ENCODE assay signal across 8 mouse cellular contexts in the genomic region with DNA sequence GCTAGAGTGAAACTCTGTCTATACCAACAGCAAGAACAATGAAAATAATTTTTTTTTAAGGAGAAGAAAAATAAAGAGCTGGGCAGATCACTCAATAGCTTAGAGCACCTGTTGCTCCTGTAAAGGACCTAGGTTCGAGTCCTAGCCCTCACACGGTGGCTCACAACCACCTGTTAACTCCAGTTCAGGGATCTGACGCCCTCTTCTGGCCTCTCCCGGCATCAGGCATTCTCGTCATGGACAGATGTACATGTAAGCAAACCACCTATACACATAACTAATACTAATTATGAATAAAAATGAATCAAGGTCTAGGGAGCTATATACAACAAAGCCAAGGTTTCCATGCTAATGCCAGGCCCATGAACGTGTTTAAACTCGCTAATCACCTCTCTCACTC. TPM values are rescaled to one million over a fixed set of nuclear protein-coding genes. Genes with fewer than 3 reads are reported as not detected.
DNase-seq lines count a peak whose midpoint lies in the region; ATAC-seq and TF ChIP-seq lines count a peak whose summit lies in the region.

No protein-coding gene starts in this region.

- peaks cover 6% of the 10 kb centered on the region for H3K36me3 ChIP-seq in heart, embryonic 11.5 days (ENCODE audit: control insufficient read depth, insufficient read depth, low read length)
- H3K36me3 ChIP-seq in G1E (replicated peaks) = peaks cover 53% of the 10 kb centered on the region
- H3K36me3 ChIP-seq in heart, postnatal 0 days (replicated peaks; ENCODE audit: control insufficient read depth, insufficient read depth, low read length) = peaks cover 34% of the 10 kb centered on the region

- no peak for TF ChIP-seq EP300 in heart, postnatal 0 days (IDR thresholded peaks at IDR 0.05; ENCODE audit: low read depth)

- H3K4me2 ChIP-seq in heart, embryonic 11.5 days = peak overlapping the region; percentile 99
- peak overlapping the region; percentile 100 for H3K4me2 ChIP-seq in heart, postnatal 0 days (ENCODE audit: low read depth, low read length)

- H3K27ac ChIP-seq in heart, embryonic 11.5 days (ENCODE audit: low read depth, low read length) = no peak overlapping the region
- H3K27ac ChIP-seq in heart, postnatal 0 days (ENCODE audit: low read depth) = no peak overlapping the region

- H3K4me3 ChIP-seq in heart, embryonic 11.5 days (ENCODE audit: low read depth, low read length) = peak overlapping the region; percentile 96
- peak overlapping the region; percentile 83 for H3K4me3 ChIP-seq in G1E (ENCODE audit: low read depth, low read length)
- peak overlapping the region; percentile 93 for H3K4me3 ChIP-seq in heart, postnatal 0 days (ENCODE audit: low read depth, low read length)

- WGBS in heart, embryonic 11.5 days (ENCODE audit: insufficient replicate concordance) = 59% methylated on average over 7 of the region's 7 CpGs
- 54% methylated on average over 7 of the region's 7 CpGs for whole genome bisulfite sequencing in heart, postnatal 0 days

- H3K4me1 ChIP-seq in heart, embryonic 11.5 days (ENCODE audit: control insufficient read depth, insufficient read depth, low read length) = peaks cover 13% of the 10 kb centered on the region
- peaks cover 28% of the 10 kb centered on the region for H3K4me1 ChIP-seq in G1E (ENCODE audit: insufficient read depth, low read depth, low read length)
- H3K4me1 ChIP-seq in heart, postnatal 0 days (ENCODE audit: control insufficient read depth, insufficient read depth) = peaks cover 11% of the 10 kb centered on the region

- H3K9ac ChIP-seq in heart, embryonic 11.5 days (ENCODE audit: low read depth, low read length) = peak overlapping the region; percentile 86
- peak overlapping the region; percentile 91 for H3K9ac ChIP-seq in heart, postnatal 0 days (replicated peaks; ENCODE audit: low read depth, low read length)

- no peak for ATAC-seq in heart, embryonic 11.5 days (replicated peaks; ENCODE audit: insufficient number of reproducible peaks, low FRiP score, low TSS enrichment)
- no peak for ATAC-seq in G1E (ENCODE audit: extremely low read depth, insufficient number of reproducible peaks, low FRiP score, poor library complexity, severe bottlenecking)
- ATAC-seq in heart, postnatal 0 days (ENCODE audit: insufficient read depth, low read depth) = no peak
- ATAC-seq in megakaryocyte progenitor cell, adult 5-6 weeks (replicated peaks; ENCODE audit: poor library complexity) = 0 out of 2 replicates have a peak, but pooled peaks have one; percentile 29

- TF ChIP-seq CTCF in G1E (IDR thresholded peaks at IDR 0.05; ENCODE audit: low read depth, low read length) = no peak
- no peak for TF ChIP-seq CTCF in heart, postnatal 0 days (IDR thresholded peaks at IDR 0.05; ENCODE audit: low read depth)

- H3K9me3 ChIP-seq in heart, embryonic 11.5 days (replicated peaks; ENCODE audit: control insufficient read depth, low read length) = no peaks in the 10 kb centered on the region
- H3K9me3 ChIP-seq in G1E (replicated peaks) = no peaks in the 10 kb centered on the region
- no peaks in the 10 kb centered on the region for H3K9me3 ChIP-seq in heart, postnatal 0 days (replicated peaks; ENCODE audit: control insufficient read depth, low read length)

- H3K27me3 ChIP-seq in heart, embryonic 11.5 days (ENCODE audit: control insufficient read depth, insufficient read depth, low read length) = no peaks in the 10 kb centered on the region
- no peaks in the 10 kb centered on the region for H3K27me3 ChIP-seq in G1E (ENCODE audit: insufficient read depth, low read length)
- no peaks in the 10 kb centered on the region for H3K27me3 ChIP-seq in heart, postnatal 0 days (ENCODE audit: control insufficient read depth, insufficient read depth, low read length)

- no peak for DNase-seq in heart, adult 18-20 months
- no peak for DNase-seq in G1E (ENCODE audit: low spot score)
- no peak for DNase-seq in heart, postnatal 0 days (ENCODE audit: low spot score)
- DNase-seq in ovary, adult 18-20 months (ENCODE audit: low spot score) = no peak
- DNase-seq in frontal cortex, postnatal 14 days (ENCODE audit: low spot score in 2 of 2) = no peak
- DNase-seq in yolk sac, embryonic 10.5 days (ENCODE audit: low spot score) = no peak

RNA-seq across cellular contexts. Expression of gene Becn1, which starts 1.2 kb away (rescaled TPM):
- polyA plus RNA-seq in heart, embryonic 11.5 days (2014; fragmentation: Nextera tagmentation; extraction: Ambion mirVana) = 138 and 154 TPM in 2 replicates
- total RNA-seq in heart, adult 18-20 months (2021) = 10 to 100 TPM; 85.4 to 96.5 TPM
- total RNA-seq in G1E (2014; fragmentation: Nextera tagmentation) (42.5 and 46.3 TPM in 2 replicates), G1E (2017) (142 and 148 TPM in 2 replicates)
- polyA plus RNA-seq in G1E (2012) = 97.7 and 109 TPM in 2 replicates
- 73.0 and 88.2 TPM in 2 replicates for total RNA-seq in heart, postnatal 0 days (2014; rRNA removed; ENCODE audit: low replicate concordance)
- 98.9 and 107 TPM in 2 replicates for polyA plus RNA-seq in heart, postnatal 0 days (2015; fragmentation: Nextera tagmentation; extraction: Ambion mirVana)
- 49.8 and 61.2 TPM in 2 replicates for total RNA-seq in megakaryocyte progenitor cell, adult 5-6 weeks (2015)
- 161 and 166 TPM in 2 replicates for total RNA-seq in megakaryocyte progenitor cell, adult 5-6 weeks (2017)

RNA-seq across cellular contexts. Expression of gene Psme3, which starts 15.1 kb away (rescaled TPM):
- 104 and 105 TPM in 2 replicates for polyA plus RNA-seq in heart, embryonic 11.5 days (2014; fragmentation: Nextera tagmentation; extraction: Ambion mirVana)
- 10 to 100 TPM; 65.0 to 86.3 TPM for total RNA-seq in heart, adult 18-20 months (2021)
- total RNA-seq in G1E (2014; fragmentation: Nextera tagmentation) (300 and 317 TPM in 2 replicates), G1E (2017) (98.7 and 113 TPM in 2 replicates)
- 68.6 and 68.8 TPM in 2 replicates for polyA plus RNA-seq in G1E (2012)
- 44.7 and 52.2 TPM in 2 replicates for total RNA-seq in heart, postnatal 0 days (2014; rRNA removed; ENCODE audit: low replicate concordance)
- 47.8 and 52.0 TPM in 2 replicates for polyA plus RNA-seq in heart, postnatal 0 days (2015; fragmentation: Nextera tagmentation; extraction: Ambion mirVana)
- 208 and 220 TPM in 2 replicates for total RNA-seq in megakaryocyte progenitor cell, adult 5-6 weeks (2015)
- 116 and 120 TPM in 2 replicates for total RNA-seq in megakaryocyte progenitor cell, adult 5-6 weeks (2017)

RNA-seq across cellular contexts. Expression of gene Coa3, which starts 22.0 kb away (rescaled TPM):
- polyA plus RNA-seq in heart, embryonic 11.5 days (2014; fragmentation: Nextera tagmentation; extraction: Ambion mirVana) = 183 and 189 TPM in 2 replicates
- 100 to 1,000 TPM in 1 of 2 experiments, 10 to 100 TPM in 1; 98.3 to 108 TPM for total RNA-seq in heart, adult 18-20 months (2021)
- total RNA-seq in G1E (2014; fragmentation: Nextera tagmentation) = 52.6 and 54.1 TPM in 2 replicates
- 58.1 and 65.9 TPM in 2 replicates for total RNA-seq in G1E (2017)
- polyA plus RNA-seq in G1E (2012) = 16.8 and 39.8 TPM in 2 replicates
- 175 and 216 TPM in 2 replicates for total RNA-seq in heart, postnatal 0 days (2014; rRNA removed; ENCODE audit: low replicate concordance)
- polyA plus RNA-seq in heart, postnatal 0 days (2015; fragmentation: Nextera tagmentation; extraction: Ambion mirVana) = 189 and 206 TPM in 2 replicates
- total RNA-seq in megakaryocyte progenitor cell, adult 5-6 weeks (2015) = 74.0 and 91.0 TPM in 2 replicates
- total RNA-seq in megakaryocyte progenitor cell, adult 5-6 weeks (2017) = 43.7 and 47.8 TPM in 2 replicates

RNA-seq across cellular contexts. Expression of gene Cntd1, which starts 22.1 kb away (rescaled TPM):
- polyA plus RNA-seq in heart, embryonic 11.5 days (2014; fragmentation: Nextera tagmentation; extraction: Ambion mirVana) = 1.1 TPM in 2 replicates
- total RNA-seq in heart, adult 18-20 months (2021) = under 1 TPM; 0.15 to 0.23 TPM
- total RNA-seq in G1E (2014; fragmentation: Nextera tagmentation) = 1.5 TPM in 1 of 2 replicates, not detected in the other
- 0.81 and 1.1 TPM in 2 replicates for total RNA-seq in G1E (2017)
- 0.02 TPM in 1 of 2 replicates, not detected in the other for polyA plus RNA-seq in G1E (2012)
- not detected in 2 replicates for total RNA-seq in heart, postnatal 0 days (2014; rRNA removed; ENCODE audit: low replicate concordance)
- polyA plus RNA-seq in heart, postnatal 0 days (2015; fragmentation: Nextera tagmentation; extraction: Ambion mirVana) = 0.22 and 0.56 TPM in 2 replicates
- total RNA-seq in megakaryocyte progenitor cell, adult 5-6 weeks (2015) = 1.1 and 2.0 TPM in 2 replicates
- 1.2 and 1.3 TPM in 2 replicates for total RNA-seq in megakaryocyte progenitor cell, adult 5-6 weeks (2017)

RNA-seq across cellular contexts. Expression of gene Aoc2, which starts 24.0 kb away (rescaled TPM):
- 0.90 and 1.4 TPM in 2 replicates for polyA plus RNA-seq in heart, embryonic 11.5 days (2014; fragmentation: Nextera tagmentation; extraction: Ambion mirVana)
- total RNA-seq in heart, adult 18-20 months (2021) = 1 to 10 TPM; 1.2 to 2.2 TPM
- total RNA-seq in G1E (2014; fragmentation: Nextera tagmentation) (18.1 and 19.5 TPM in 2 replicates), G1E (2017) (4.5 and 4.6 TPM in 2 replicates)
- 10.0 and 10.1 TPM in 2 replicates for polyA plus RNA-seq in G1E (2012)
- 1.8 and 2.0 TPM in 2 replicates for total RNA-seq in heart, postnatal 0 days (2014; rRNA removed; ENCODE audit: low replicate concordance)
- 0.16 and 0.30 TPM in 2 replicates for polyA plus RNA-seq in heart, postnatal 0 days (2015; fragmentation: Nextera tagmentation; extraction: Ambion mirVana)
- 1.5 and 2.0 TPM in 2 replicates for total RNA-seq in megakaryocyte progenitor cell, adult 5-6 weeks (2015)
- total RNA-seq in megakaryocyte progenitor cell, adult 5-6 weeks (2017) = 0.75 and 1.6 TPM in 2 replicates
